Mouse (Mus musculus): ENCODE data around the gene Cltb. TPM values are rescaled to one million over a fixed set of nuclear protein-coding genes. Genes with fewer than 3 reads are reported as not detected.

Gene Cltb
- total and polyA plus RNA-seq, 3 experiments: 9.2 to 19.5 (median 17.9) TPM

DNA sequence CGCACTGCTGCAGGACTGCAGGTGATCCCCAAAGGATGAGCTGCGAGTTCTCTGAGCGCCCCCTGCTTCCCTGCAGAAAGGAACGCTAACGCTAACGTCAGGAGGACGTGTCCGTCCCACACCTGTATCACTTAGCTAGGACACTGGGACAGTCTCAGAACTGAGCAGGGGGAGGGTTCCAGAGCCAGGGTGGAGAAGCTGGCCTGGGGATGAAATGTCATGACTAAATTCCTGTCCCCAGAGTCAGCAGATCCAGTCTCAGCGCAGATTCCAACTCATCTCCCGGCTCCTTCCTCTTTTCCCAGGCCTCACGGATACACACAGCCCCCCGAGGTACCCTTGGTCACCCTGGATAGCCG lies 552 bp downstream of the Cltb start:
- H3K4me2 ChIP-seq (ENCODE audit: insufficient read depth, low read depth, poor library complexity, severe bottlenecking): peak overlapping the region; percentile 48
- H3K9ac ChIP-seq (ENCODE audit: insufficient read depth, low read depth): peak overlapping the region; percentile 42
- peak overlapping the region; percentile 61 to 74 (median 65) for H3K4me3 ChIP-seq (replicated peaks in 1 of 3; ENCODE audit: low read depth in 2 of 3, low read length in 2 of 3, poor library complexity in 1 of 3)
- DNase-seq (ENCODE audit: extremely low read depth): no peak
- TF ChIP-seq IRF4 (IDR thresholded peaks at IDR 0.05; ENCODE audit: low read depth, low read length): no peak
- no peak for TF ChIP-seq ZMIZ1 (IDR thresholded peaks at IDR 0.05; ENCODE audit: low read depth, low read length)
- no peak for TF ChIP-seq JUND (conservative IDR thresholded peaks at IDR 0.05; ENCODE audit: low read depth, low read length)
- no peak for TF ChIP-seq RAD21 (IDR thresholded peaks at IDR 0.05; ENCODE audit: low read depth, low read length)
- TF ChIP-seq ELF1 (IDR thresholded peaks at IDR 0.05; ENCODE audit: low read depth, low read length): no peak
- TF ChIP-seq NRF1 (IDR thresholded peaks at IDR 0.05; ENCODE audit: low read depth, low read length): no peak
- TF ChIP-seq TCF12 (IDR thresholded peaks at IDR 0.05; ENCODE audit: low read depth, low read length): no peak
- no peak for TF ChIP-seq RCOR1 (conservative IDR thresholded peaks at IDR 0.05; ENCODE audit: low read depth, low read length)
- peaks cover 0 to 7% of the 10 kb centered on the region in 2 experiments for H3K36me3 ChIP-seq (replicated peaks in 1 of 2; ENCODE audit: control insufficient read depth in 1 of 2, insufficient read depth in 1 of 2, low read length in 1 of 2)
- H3K79me2 ChIP-seq (replicated peaks; ENCODE audit: control insufficient read depth, extremely low read depth, insufficient read depth, poor library complexity, severe bottlenecking): no peaks in the 10 kb centered on the region
- in situ Hi-C loops (cut with MboI; ENCODE audit: low pct_ligation_motif_present, low pct_unique_long_range_greater_than_20kb, low sequenced_read_pairs): no loop called here
- no peak overlapping the region for H3K27ac ChIP-seq (ENCODE audit: insufficient read depth, low read depth)
- H3K4me1 ChIP-seq (ENCODE audit: control insufficient read depth in 1 of 2, insufficient read depth in 2 of 2): peaks cover 0 to 10% of the 10 kb centered on the region in 2 experiments; a peak in 2 of 4 replicates
- dilution Hi-C loops (cut with MboI; ENCODE audit: extremely low pct_ligation_motif_present, extremely low pct_unique_long_range_greater_than_20kb, low sequenced_read_pairs): no loop called here
- H3K9me3 ChIP-seq (replicated peaks; ENCODE audit: low read length): no peaks in the 10 kb centered on the region
- H3K27me3 ChIP-seq (replicated peaks): no peaks in the 10 kb centered on the region

DNA sequence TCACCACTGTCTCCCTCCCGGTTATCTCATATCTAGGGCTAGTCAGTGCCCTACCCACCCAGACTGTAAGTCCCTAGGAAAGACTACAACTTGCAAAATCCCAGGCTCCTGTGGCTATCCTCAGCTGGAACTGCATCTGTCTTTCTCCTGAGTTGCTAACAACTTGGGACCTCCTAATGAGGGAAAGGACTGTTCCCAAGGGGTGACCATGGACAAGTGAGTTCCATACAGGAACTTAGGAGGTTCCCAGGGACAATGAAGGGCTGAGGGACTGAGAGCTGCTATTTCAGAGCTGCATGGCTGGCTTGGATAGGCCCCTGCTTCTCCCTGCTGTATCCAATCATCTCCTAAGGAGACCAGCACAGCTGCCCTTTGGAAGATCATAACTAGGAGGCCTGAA lies 1.8 kb downstream of the Cltb start:
- Histone ChIP-seq H3K9ac (ENCODE audit: insufficient read depth, low read depth) (no peak overlapping the region), H3K9me3 (replicated peaks; ENCODE audit: low read length) (no peaks in the 10 kb centered on the region), H3K27ac (ENCODE audit: insufficient read depth, low read depth) (no peak overlapping the region), H3K4me1 (ENCODE audit: control insufficient read depth in 1 of 2, insufficient read depth in 2 of 2) (peaks cover 0 to 10% of the 10 kb centered on the region in 2 experiments; a peak in 2 of 4 replicates), H3K4me3 (replicated peaks in 1 of 3; ENCODE audit: low read depth in 2 of 3, low read length in 2 of 3, poor library complexity in 1 of 3) (no peak overlapping the region), H3K27me3 (replicated peaks) (no peaks in the 10 kb centered on the region), H3K36me3 (replicated peaks in 1 of 2; ENCODE audit: control insufficient read depth in 1 of 2, insufficient read depth in 1 of 2, low read length in 1 of 2) (peaks cover 0 to 12% of the 10 kb centered on the region in 2 experiments), H3K4me2 (ENCODE audit: insufficient read depth, low read depth, poor library complexity, severe bottlenecking) (no peak overlapping the region), H3K79me2 (replicated peaks; ENCODE audit: control insufficient read depth, extremely low read depth, insufficient read depth, poor library complexity, severe bottlenecking) (no peaks in the 10 kb centered on the region)
- TF ChIP-seq KAT2A (IDR thresholded peaks at IDR 0.05; ENCODE audit: insufficient replicate concordance, low read length) (no peak), ELF1 (IDR thresholded peaks at IDR 0.05; ENCODE audit: low read depth, low read length) (no peak), CHD2 (IDR thresholded peaks at IDR 0.05; ENCODE audit: low read length) (no peak), MEF2A (IDR thresholded peaks at IDR 0.05; ENCODE audit: borderline replicate concordance, low read depth, low read length) (no peak)
- dilution Hi-C loops (cut with MboI; ENCODE audit: extremely low pct_ligation_motif_present, extremely low pct_unique_long_range_greater_than_20kb, low sequenced_read_pairs): no loop called here
- in situ Hi-C loops (cut with MboI; ENCODE audit: low pct_ligation_motif_present, low pct_unique_long_range_greater_than_20kb, low sequenced_read_pairs): no loop called here
- DNase-seq (ENCODE audit: extremely low read depth): no peak

DNA sequence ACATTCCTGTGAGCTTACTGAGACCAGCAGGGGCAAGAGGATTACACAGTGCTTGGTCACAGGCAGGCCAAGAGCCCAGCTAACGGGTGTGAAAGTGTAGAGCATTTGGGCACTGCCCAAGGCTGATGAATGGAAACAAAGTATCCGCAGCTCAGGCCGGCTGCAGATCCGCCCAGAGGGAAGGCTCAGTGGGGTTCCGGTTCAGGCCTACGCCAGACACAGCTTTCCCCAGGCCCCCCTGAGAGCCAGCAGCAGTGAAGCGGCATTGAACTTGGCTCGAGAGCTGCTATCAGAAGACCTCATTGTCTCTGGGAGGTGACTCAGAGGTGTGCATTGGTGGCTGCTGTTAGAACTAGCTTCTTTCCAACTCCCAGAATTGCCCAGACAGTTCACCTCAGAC lies 2.5 kb downstream of the Cltb start:
- dilution Hi-C loops (cut with MboI; ENCODE audit: extremely low pct_ligation_motif_present, extremely low pct_unique_long_range_greater_than_20kb, low sequenced_read_pairs) (no loop called here), in situ Hi-C loops (cut with MboI; ENCODE audit: low pct_ligation_motif_present, low pct_unique_long_range_greater_than_20kb, low sequenced_read_pairs) (no loop called here)
- no peaks in the 10 kb centered on the region for H3K27me3 ChIP-seq (replicated peaks)
- peaks cover 0 to 10% of the 10 kb centered on the region in 2 experiments; a peak in 2 of 4 replicates for H3K4me1 ChIP-seq (ENCODE audit: control insufficient read depth in 1 of 2, insufficient read depth in 2 of 2)
- no peak overlapping the region for H3K27ac ChIP-seq (ENCODE audit: insufficient read depth, low read depth)
- no peaks in the 10 kb centered on the region for H3K9me3 ChIP-seq (replicated peaks; ENCODE audit: low read length)
- DNase-seq (ENCODE audit: extremely low read depth): no peak
- H3K4me2 ChIP-seq (ENCODE audit: insufficient read depth, low read depth, poor library complexity, severe bottlenecking): no peak overlapping the region
- TF ChIP-seq USF2 (conservative IDR thresholded peaks at IDR 0.05; ENCODE audit: low read depth, low read length) (no peak), ZNF384 (IDR thresholded peaks at IDR 0.05; ENCODE audit: low read depth, low read length) (no peak), ETS1 (conservative IDR thresholded peaks at IDR 0.05; ENCODE audit: low read depth, low read length) (no peak), POLR2AphosphoS2 (IDR thresholded peaks at IDR 0.05; ENCODE audit: low read depth, low read length) (no peak), ZKSCAN1 (IDR thresholded peaks at IDR 0.05; ENCODE audit: borderline replicate concordance, low read depth, low read length) (no peak), MAFK (IDR thresholded peaks at IDR 0.05; ENCODE audit: insufficient replicate concordance, low read length) (no peak), PAX5 (IDR thresholded peaks at IDR 0.05; ENCODE audit: low read length) (no peak), ZMIZ1 (IDR thresholded peaks at IDR 0.05; ENCODE audit: low read depth, low read length) (no peak), KAT2A (IDR thresholded peaks at IDR 0.05; ENCODE audit: insufficient replicate concordance, low read length) (no peak), NELFE (IDR thresholded peaks at IDR 0.05; ENCODE audit: low read depth, low read length) (no peak), IRF4 (IDR thresholded peaks at IDR 0.05; ENCODE audit: low read depth, low read length) (no peak), BHLHE40 (IDR thresholded peaks at IDR 0.05; ENCODE audit: low read depth, low read length) (no peak), MAZ (IDR thresholded peaks at IDR 0.05; ENCODE audit: low read depth, low read length) (no peak), MEF2A (IDR thresholded peaks at IDR 0.05; ENCODE audit: borderline replicate concordance, low read depth, low read length) (no peak), ZC3H11A (IDR thresholded peaks at IDR 0.05; ENCODE audit: low read depth, low read length) (no peak), RAD21 (IDR thresholded peaks at IDR 0.05; ENCODE audit: low read depth, low read length) (no peak), E2F4 (IDR thresholded peaks at IDR 0.05; ENCODE audit: insufficient replicate concordance, low read depth, low read length) (no peak), SIN3A (IDR thresholded peaks at IDR 0.05; ENCODE audit: low read length) (no peak)
- peaks cover 0 to 13% of the 10 kb centered on the region in 2 experiments for H3K36me3 ChIP-seq (replicated peaks in 1 of 2; ENCODE audit: control insufficient read depth in 1 of 2, insufficient read depth in 1 of 2, low read length in 1 of 2)
- H3K4me3 ChIP-seq (replicated peaks in 1 of 3; ENCODE audit: low read depth in 2 of 3, low read length in 2 of 3, poor library complexity in 1 of 3): no peak overlapping the region
- H3K79me2 ChIP-seq (replicated peaks; ENCODE audit: control insufficient read depth, extremely low read depth, insufficient read depth, poor library complexity, severe bottlenecking): no peaks in the 10 kb centered on the region
- H3K9ac ChIP-seq (ENCODE audit: insufficient read depth, low read depth): no peak overlapping the region

Measured in CH12.LX (cell line).